Mouse (Mus musculus) liver, adult 2 months (tissue): Measurements from ENCODE around the gene Cela1.

Experiments used
- CTCF ChIP-seq: fragments of 200-500 bp; IDR thresholded peaks from 2 replicates; pipeline ENCODE4 v1.5.1; 2011; ENCODE audit warnings: low read depth, low read length, control low read depth
- POLR2A ChIP-seq: fragments of 200-500 bp; IDR thresholded peaks from 2 replicates; pipeline ENCODE4 v1.6.1; 2011; ENCODE audit warnings: low read length, control low read depth; ENCODE audit not compliant: insufficient read depth; ENCODE audit errors: extremely low read depth

DNA sequence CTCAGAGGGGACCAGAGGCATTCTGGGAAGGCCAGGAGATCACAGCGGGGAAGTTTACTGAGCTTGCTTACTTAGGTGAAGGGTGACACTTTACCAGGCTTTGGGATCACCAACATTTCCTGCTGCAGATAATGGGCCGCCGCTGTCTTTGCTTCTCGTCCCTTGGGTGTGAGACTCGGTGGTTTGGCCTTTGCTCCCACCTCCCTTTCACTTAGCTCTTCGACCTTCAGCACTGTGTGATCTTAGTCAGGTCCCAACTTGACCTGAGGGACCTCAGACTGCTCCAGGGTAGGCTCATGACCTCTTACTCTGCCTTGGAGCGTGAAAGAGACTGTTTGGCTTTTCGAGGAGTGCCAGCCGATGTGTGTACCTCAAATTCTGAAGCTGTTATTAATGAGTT is 43.4 kb upstream of the Cela1 start:
- TF ChIP-seq CTCF (no peak), POLR2A (no peak)
